Mouse (Mus musculus): ENCODE measurements around the gene Rnf123.

The Rnf123 gene

GRCm38 (mm10) chr9:108082988-108083431, at the start of gene Rnf123:
Gene Rnf123 (minus strand): TSS chr9:108083346.
- no peak for DNase-seq (ENCODE audit: low read depth, low spot score)

GRCm38 (mm10) chr9:108132373-108132772, 49.2 kb upstream of the Rnf123 start:
- DNase-seq (ENCODE audit: low read depth, low spot score), result no peak

- no peak for DNase-seq (ENCODE audit: low read depth, low spot score)
Measured at GRCm38 (mm10) chr9:108131502-108131901, 48.4 kb upstream of the Rnf123 start.

GRCm38 (mm10) chr9:108129042-108129948, 46.1 kb upstream of the Rnf123 start:
- DNase-seq (ENCODE audit: low read depth, low spot score), result no peak

GRCm38 (mm10) chr9:108128248-108128647, 45.1 kb upstream of the Rnf123 start:
- no peak for DNase-seq (ENCODE audit: low read depth, low spot score)

GRCm38 (mm10) chr9:108126436-108127180, 43.5 kb upstream of the Rnf123 start:
- DNase-seq (ENCODE audit: low read depth, low spot score), result no peak

- no peak for DNase-seq (ENCODE audit: low read depth, low spot score)
Measured at GRCm38 (mm10) chr9:108125731-108126130, 42.6 kb upstream of the Rnf123 start.

- no peak for DNase-seq (ENCODE audit: low read depth, low spot score)
Measured at GRCm38 (mm10) chr9:108123916-108124315, 40.8 kb upstream of the Rnf123 start.

- no peak for DNase-seq (ENCODE audit: low read depth, low spot score)
Measured at GRCm38 (mm10) chr9:108121170-108121969, 38.2 kb upstream of the Rnf123 start.

GRCm38 (mm10) chr9:108120671-108121070, 37.5 kb upstream of the Rnf123 start:
- DNase-seq (ENCODE audit: low read depth, low spot score), result no peak

- DNase-seq (ENCODE audit: low read depth, low spot score), result no peak
Measured at GRCm38 (mm10) chr9:108119891-108120411, 36.8 kb upstream of the Rnf123 start.

- DNase-seq (ENCODE audit: low read depth, low spot score), result no peak
Measured at GRCm38 (mm10) chr9:108117143-108117542, 34.0 kb upstream of the Rnf123 start.

- DNase-seq (ENCODE audit: low read depth, low spot score), result no peak
Measured at GRCm38 (mm10) chr9:108115290-108116077, 32.3 kb upstream of the Rnf123 start.

- DNase-seq (ENCODE audit: low read depth, low spot score), result no peak
Measured at GRCm38 (mm10) chr9:108112719-108113340, 29.7 kb upstream of the Rnf123 start.

GRCm38 (mm10) chr9:108111593-108112121, 28.5 kb upstream of the Rnf123 start:
- DNase-seq (ENCODE audit: low read depth, low spot score), result no peak

GRCm38 (mm10) chr9:108111101-108111592, 28.0 kb upstream of the Rnf123 start:
- no peak for DNase-seq (ENCODE audit: low read depth, low spot score)

GRCm38 (mm10) chr9:108110160-108110559, 27.0 kb upstream of the Rnf123 start:
- no peak for DNase-seq (ENCODE audit: low read depth, low spot score)

- no peak for DNase-seq (ENCODE audit: low read depth, low spot score)
Measured at GRCm38 (mm10) chr9:108107867-108108266, 24.7 kb upstream of the Rnf123 start.

GRCm38 (mm10) chr9:108106090-108106489, 22.9 kb upstream of the Rnf123 start:
- DNase-seq (ENCODE audit: low read depth, low spot score), result no peak

- DNase-seq (ENCODE audit: low read depth, low spot score), result no peak
Measured at GRCm38 (mm10) chr9:108105549-108105863, 22.4 kb upstream of the Rnf123 start.
